Mouse (Mus musculus): ENCODE measurements around the gene Rnf150. TPM values are rescaled to one million over a fixed set of nuclear protein-coding genes. Genes with fewer than 3 reads are reported as not detected.

Rnf150 gene
- polyA plus RNA-seq, 1 experiment from 2014 or later, result 0.13 TPM

- H3K4me2 ChIP-seq (ENCODE audit: low read depth, low read length), result no peak overlapping the region
- no peak for ATAC-seq (ENCODE audit: low read depth)
- no peaks in the 10 kb centered on the region for H3K9me3 ChIP-seq (replicated peaks; ENCODE audit: control insufficient read depth, low read length)
- WGBS (ENCODE audit: insufficient replicate concordance), result 50% methylated on average over 6 of the region's 6 CpGs
- no peak overlapping the region for H3K27ac ChIP-seq (ENCODE audit: low read length)
- no peak overlapping the region for H3K4me3 ChIP-seq (ENCODE audit: low read depth, low read length)
- no peaks in the 10 kb centered on the region for H3K36me3 ChIP-seq (ENCODE audit: control insufficient read depth, insufficient read depth)
- no peak overlapping the region for H3K9ac ChIP-seq (ENCODE audit: low read depth, low read length)
- no peaks in the 10 kb centered on the region for H3K4me1 ChIP-seq (ENCODE audit: control insufficient read depth, low read depth, low read length)
- H3K27me3 ChIP-seq (ENCODE audit: control insufficient read depth, insufficient read depth, low read depth, low read length), result no peaks in the 10 kb centered on the region
These were observed 225.0 kb downstream of the Rnf150 start for GRCm38 (mm10) chr8:83088156-83088555.

- H3K27ac ChIP-seq (ENCODE audit: low read length), result no peak overlapping the region
- no peak for ATAC-seq (ENCODE audit: low read depth)
- H3K4me3 ChIP-seq (ENCODE audit: low read depth, low read length), result no peak overlapping the region
- no peak overlapping the region for H3K4me2 ChIP-seq (ENCODE audit: low read depth, low read length)
- H3K36me3 ChIP-seq (ENCODE audit: control insufficient read depth, insufficient read depth), result no peaks in the 10 kb centered on the region
- H3K27me3 ChIP-seq (ENCODE audit: control insufficient read depth, insufficient read depth, low read depth, low read length), result no peaks in the 10 kb centered on the region
- H3K9me3 ChIP-seq (replicated peaks; ENCODE audit: control insufficient read depth, low read length), result no peaks in the 10 kb centered on the region
- H3K9ac ChIP-seq (ENCODE audit: low read depth, low read length), result no peak overlapping the region
- H3K4me1 ChIP-seq (ENCODE audit: control insufficient read depth, low read depth, low read length), result no peaks in the 10 kb centered on the region
- WGBS (ENCODE audit: insufficient replicate concordance), result 13% methylated on average over 10 of the region's 10 CpGs
These were observed 226.3 kb downstream of the Rnf150 start for GRCm38 (mm10) chr8:83089336-83089986.

- ATAC-seq (ENCODE audit: low read depth), result no peak
These were observed 227.3 kb downstream of the Rnf150 start for GRCm38 (mm10) chr8:83090446-83090845.

GRCm38 (mm10) chr8:83100041-83100440 is 236.9 kb downstream of the Rnf150 start:
- H3K9me3 ChIP-seq (replicated peaks; ENCODE audit: control insufficient read depth, low read length), result no peaks in the 10 kb centered on the region
- no peaks in the 10 kb centered on the region for H3K36me3 ChIP-seq (ENCODE audit: control insufficient read depth, insufficient read depth)
- 13% methylated on average over 1 of the region's 1 CpGs for WGBS (ENCODE audit: insufficient replicate concordance)
- no peaks in the 10 kb centered on the region for H3K27me3 ChIP-seq (ENCODE audit: control insufficient read depth, insufficient read depth, low read depth, low read length)
- no peak overlapping the region for H3K4me2 ChIP-seq (ENCODE audit: low read depth, low read length)
- no peak overlapping the region for H3K27ac ChIP-seq (ENCODE audit: low read length)
- H3K9ac ChIP-seq (ENCODE audit: low read depth, low read length), result no peak overlapping the region
- ATAC-seq (ENCODE audit: low read depth), result no peak
- no peaks in the 10 kb centered on the region for H3K4me1 ChIP-seq (ENCODE audit: control insufficient read depth, low read depth, low read length)
- no peak overlapping the region for H3K4me3 ChIP-seq (ENCODE audit: low read depth, low read length)

More at GRCm38 (mm10) chr8:83090446-83090845, 227.3 kb downstream of the Rnf150 start:
- Histone ChIP-seq H3K4me3 (ENCODE audit: low read depth, low read length) (no peak overlapping the region), H3K27ac (ENCODE audit: low read length) (no peak overlapping the region), H3K36me3 (ENCODE audit: control insufficient read depth, insufficient read depth) (no peaks in the 10 kb centered on the region), H3K4me2 (ENCODE audit: low read depth, low read length) (no peak overlapping the region), H3K4me1 (ENCODE audit: control insufficient read depth, low read depth, low read length) (no peaks in the 10 kb centered on the region), H3K9me3 (replicated peaks; ENCODE audit: control insufficient read depth, low read length) (no peaks in the 10 kb centered on the region), H3K9ac (ENCODE audit: low read depth, low read length) (no peak overlapping the region), H3K27me3 (ENCODE audit: control insufficient read depth, insufficient read depth, low read depth, low read length) (no peaks in the 10 kb centered on the region)
- 58% methylated on average over 4 of the region's 4 CpGs for WGBS (ENCODE audit: insufficient replicate concordance)

- no peak overlapping the region for H3K4me3 ChIP-seq (ENCODE audit: low read depth, low read length)
- no peak overlapping the region for H3K27ac ChIP-seq (ENCODE audit: low read length)
- 27% methylated on average over 7 of the region's 7 CpGs for WGBS (ENCODE audit: insufficient replicate concordance)
- no peaks in the 10 kb centered on the region for H3K9me3 ChIP-seq (replicated peaks; ENCODE audit: control insufficient read depth, low read length)
- no peak overlapping the region for H3K9ac ChIP-seq (ENCODE audit: low read depth, low read length)
- no peaks in the 10 kb centered on the region for H3K4me1 ChIP-seq (ENCODE audit: control insufficient read depth, low read depth, low read length)
- ATAC-seq (ENCODE audit: low read depth), result no peak
- no peak overlapping the region for H3K4me2 ChIP-seq (ENCODE audit: low read depth, low read length)
- no peaks in the 10 kb centered on the region for H3K36me3 ChIP-seq (ENCODE audit: control insufficient read depth, insufficient read depth)
- no peaks in the 10 kb centered on the region for H3K27me3 ChIP-seq (ENCODE audit: control insufficient read depth, insufficient read depth, low read depth, low read length)
These were observed 239.9 kb downstream of the Rnf150 start for GRCm38 (mm10) chr8:83102957-83103510.

GRCm38 (mm10) chr8:83103968-83104367 is 240.8 kb downstream of the Rnf150 start:
- no peaks in the 10 kb centered on the region for H3K4me1 ChIP-seq (ENCODE audit: control insufficient read depth, low read depth, low read length)
- no peak overlapping the region for H3K27ac ChIP-seq (ENCODE audit: low read length)
- H3K4me2 ChIP-seq (ENCODE audit: low read depth, low read length), result no peak overlapping the region
- no peaks in the 10 kb centered on the region for H3K9me3 ChIP-seq (replicated peaks; ENCODE audit: control insufficient read depth, low read length)
- WGBS (ENCODE audit: insufficient replicate concordance), result 53% methylated on average over 2 of the region's 2 CpGs
- no peak overlapping the region for H3K9ac ChIP-seq (ENCODE audit: low read depth, low read length)
- ATAC-seq (ENCODE audit: low read depth), result no peak
- no peaks in the 10 kb centered on the region for H3K36me3 ChIP-seq (ENCODE audit: control insufficient read depth, insufficient read depth)
- H3K27me3 ChIP-seq (ENCODE audit: control insufficient read depth, insufficient read depth, low read depth, low read length), result no peaks in the 10 kb centered on the region
- no peak overlapping the region for H3K4me3 ChIP-seq (ENCODE audit: low read depth, low read length)

GRCm38 (mm10) chr8:83109756-83110155 is 246.6 kb downstream of the Rnf150 start:
- Histone ChIP-seq H3K9me3 (replicated peaks; ENCODE audit: control insufficient read depth, low read length) (no peaks in the 10 kb centered on the region), H3K27me3 (ENCODE audit: control insufficient read depth, insufficient read depth, low read depth, low read length) (no peaks in the 10 kb centered on the region), H3K9ac (ENCODE audit: low read depth, low read length) (no peak overlapping the region), H3K36me3 (ENCODE audit: control insufficient read depth, insufficient read depth) (no peaks in the 10 kb centered on the region), H3K4me3 (ENCODE audit: low read depth, low read length) (no peak overlapping the region), H3K4me2 (ENCODE audit: low read depth, low read length) (no peak overlapping the region), H3K4me1 (ENCODE audit: control insufficient read depth, low read depth, low read length) (no peaks in the 10 kb centered on the region), H3K27ac (ENCODE audit: low read length) (no peak overlapping the region)
- no peak for ATAC-seq (ENCODE audit: low read depth)
- 41% methylated on average over 7 of the region's 7 CpGs for WGBS (ENCODE audit: insufficient replicate concordance)

- H3K4me3 ChIP-seq (ENCODE audit: low read depth, low read length), result no peak overlapping the region
- H3K4me1 ChIP-seq (ENCODE audit: control insufficient read depth, low read depth, low read length), result no peaks in the 10 kb centered on the region
- H3K4me2 ChIP-seq (ENCODE audit: low read depth, low read length), result no peak overlapping the region
- no peaks in the 10 kb centered on the region for H3K9me3 ChIP-seq (replicated peaks; ENCODE audit: control insufficient read depth, low read length)
- no peaks in the 10 kb centered on the region for H3K36me3 ChIP-seq (ENCODE audit: control insufficient read depth, insufficient read depth)
- no peak overlapping the region for H3K9ac ChIP-seq (ENCODE audit: low read depth, low read length)
- ATAC-seq (ENCODE audit: low read depth), result no peak
- H3K27ac ChIP-seq (ENCODE audit: low read length), result no peak overlapping the region
- WGBS (ENCODE audit: insufficient replicate concordance), result 66% methylated on average over 5 of the region's 5 CpGs
- no peaks in the 10 kb centered on the region for H3K27me3 ChIP-seq (ENCODE audit: control insufficient read depth, insufficient read depth, low read depth, low read length)
These were observed 247.0 kb downstream of the Rnf150 start for GRCm38 (mm10) chr8:83110177-83110576.

GRCm38 (mm10) chr8:83135086-83135485 is 271.9 kb downstream of the Rnf150 start:
- Histone ChIP-seq H3K27ac (ENCODE audit: low read length) (no peak overlapping the region), H3K4me2 (ENCODE audit: low read depth, low read length) (no peak overlapping the region), H3K27me3 (ENCODE audit: control insufficient read depth, insufficient read depth, low read depth, low read length) (no peaks in the 10 kb centered on the region), H3K4me3 (ENCODE audit: low read depth, low read length) (no peak overlapping the region), H3K4me1 (ENCODE audit: control insufficient read depth, low read depth, low read length) (no peaks in the 10 kb centered on the region), H3K9me3 (replicated peaks; ENCODE audit: control insufficient read depth, low read length) (no peaks in the 10 kb centered on the region), H3K9ac (ENCODE audit: low read depth, low read length) (no peak overlapping the region), H3K36me3 (ENCODE audit: control insufficient read depth, insufficient read depth) (no peaks in the 10 kb centered on the region)
- ATAC-seq (ENCODE audit: low read depth), result no peak
- WGBS (ENCODE audit: insufficient replicate concordance), result 36% methylated on average over 2 of the region's 2 CpGs
